Mouse (Mus musculus) left cerebral cortex, postnatal 10 days (tissue): ENCODE measurements around the gene 1700034J05Rik. TPM values are rescaled to one million over a fixed set of nuclear protein-coding genes. Genes with fewer than 3 reads are reported as not detected.

Experiments
- DNase-seq, 2 experiments: peaks; one replicate each; pipeline ENCODE4 v3.0.0; 2021 to 2022; ENCODE audit warnings: low spot score in 2 of 2, mixed read lengths in 1 of 2; ENCODE audit errors: extremely low spot score in 1 of 2
- intact Hi-C: fragments of 180-260 bp; cut with DNase I; formaldehyde crosslinking; loops from one replicate; pipeline ENCODE4 v1.15.1; 2025
- total RNA-seq, 2 experiments: library from RNA; stranded (reverse); gene quantifications; 2 replicates each; pipeline ENCODE4 v1.2.3; 2021

1700034J05Rik gene
- total RNA-seq, 2 experiments from 2014 or later: not detected

GRCm38 (mm10) chr6:146967836-146968235 is 13.6 kb upstream of the 1700034J05Rik start:
- DNase-seq: no peak
- intact Hi-C loops: no loop called here

DNA sequence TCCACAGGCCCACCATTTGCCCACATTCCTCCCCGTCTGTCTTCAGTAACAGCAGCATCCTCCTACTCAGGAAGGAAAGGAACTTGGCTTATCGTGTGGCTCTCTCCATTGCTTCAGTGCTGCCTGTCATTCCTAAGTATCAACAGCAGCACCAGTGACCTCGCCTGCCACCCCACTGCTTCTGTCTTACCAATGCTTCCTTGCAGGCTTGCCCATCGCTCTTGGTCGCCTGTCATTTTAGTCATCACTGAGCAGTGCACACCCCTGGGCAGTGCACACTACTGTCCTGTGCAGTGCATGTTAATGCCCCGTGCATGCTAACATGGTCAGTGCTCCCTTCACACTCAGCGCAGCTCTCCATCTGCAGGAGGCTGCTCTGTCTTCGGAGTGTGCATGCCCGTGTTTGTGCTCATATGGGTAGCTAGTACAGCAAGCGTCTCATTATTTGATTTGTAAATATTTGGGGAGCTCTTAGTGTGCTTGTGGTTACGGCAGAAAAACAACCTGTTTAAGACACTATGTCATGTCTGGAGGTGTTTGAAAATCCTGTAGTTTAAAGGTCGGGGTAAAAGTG is 12.3 kb upstream of the 1700034J05Rik start:
- intact Hi-C loops: no loop called here
- DNase-seq: no peak

DNA sequence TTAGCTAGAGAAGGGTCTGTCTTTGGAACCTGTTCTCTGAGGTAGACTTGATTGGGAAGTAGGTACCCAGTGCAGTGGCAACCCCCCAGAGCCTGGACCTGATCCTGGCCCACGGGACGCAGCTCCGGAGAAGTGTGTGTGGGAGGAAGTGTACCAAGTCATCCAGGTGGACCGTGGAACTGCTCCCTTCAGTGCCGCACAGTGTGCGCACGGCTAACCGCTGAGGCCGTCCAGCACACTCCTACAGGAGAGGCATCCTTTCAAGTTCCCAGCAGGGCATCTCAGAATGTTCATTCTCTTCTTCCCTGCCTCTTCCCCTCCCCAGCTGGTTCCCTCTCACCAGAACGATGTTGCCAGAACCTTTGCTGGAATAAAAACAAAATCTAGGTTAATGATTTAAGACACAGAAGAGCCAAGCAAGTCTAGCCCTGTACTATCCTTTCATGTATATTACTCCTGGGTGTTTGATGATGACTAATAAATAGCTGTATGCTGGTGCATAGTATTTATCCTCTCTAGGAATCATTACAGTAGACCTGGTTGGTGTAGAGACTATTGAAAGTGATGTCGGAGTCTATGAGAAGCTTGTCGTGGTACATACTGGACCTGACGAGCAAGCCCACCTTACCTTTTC is 11.0 kb upstream of the 1700034J05Rik start:
- DNase-seq: no peak
- intact Hi-C loops: no loop called here

- no peak for DNase-seq
- intact Hi-C loops: loop anchor here (5.0 kb wide), 1 partner anchor 131 kb away; no protein-coding TSS in a partner anchor
These were observed 9.4 kb upstream of the 1700034J05Rik start for GRCm38 (mm10) chr6:146963396-146964150.

DNA sequence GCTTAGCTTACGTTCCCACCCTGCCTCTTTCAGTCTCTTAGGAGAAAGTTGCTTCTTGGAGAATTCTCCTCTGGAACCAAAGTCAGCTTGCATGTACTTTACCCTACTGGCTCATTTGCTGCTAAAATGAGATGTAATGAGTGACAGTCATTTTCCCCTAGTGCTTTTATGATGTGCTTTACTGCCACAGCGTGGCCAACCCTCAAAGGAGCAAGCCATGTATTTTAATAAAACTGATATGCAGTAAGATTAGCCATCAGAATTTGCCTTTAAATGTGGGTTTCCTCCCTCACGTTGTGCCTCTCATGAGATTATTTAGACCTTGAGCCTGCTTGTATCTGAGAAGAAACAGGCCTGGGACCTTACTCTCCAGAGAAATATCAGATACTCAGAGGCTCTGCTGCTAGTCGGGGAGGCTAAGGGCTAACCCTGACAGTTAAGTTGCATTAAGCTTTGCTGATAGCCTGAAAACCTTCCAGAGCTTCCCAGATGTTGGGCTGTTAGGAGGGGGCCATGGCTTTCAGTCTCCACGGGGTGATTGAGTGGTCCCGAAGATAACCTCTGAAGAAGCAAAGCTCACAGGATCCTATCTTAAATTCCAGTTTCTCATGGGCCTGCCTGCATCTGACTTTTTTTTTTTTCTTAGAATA is 7.7 kb upstream of the 1700034J05Rik start:
- intact Hi-C loops: loop anchor here (5.0 kb wide), 1 partner anchor 130 kb away; no protein-coding TSS in a partner anchor
- DNase-seq: no peak

- DNase-seq: no peak
- intact Hi-C loops: loop anchor here (5.0 kb wide), 1 partner anchor 129 kb away; no protein-coding TSS in a partner anchor
These were observed 6.7 kb upstream of the 1700034J05Rik start for GRCm38 (mm10) chr6:146960956-146961355.

GRCm38 (mm10) chr6:146959908-146960680 is 5.9 kb upstream of the 1700034J05Rik start:
- intact Hi-C loops: loop anchor here (5.0 kb wide), 1 partner anchor 128 kb away; no protein-coding TSS in a partner anchor
- no peak for DNase-seq

GRCm38 (mm10) chr6:146958694-146959093 is 4.5 kb upstream of the 1700034J05Rik start:
- intact Hi-C loops: no loop called here
- DNase-seq: no peak

- intact Hi-C loops: no loop called here
- no peak for DNase-seq
These were observed 2.7 kb upstream of the 1700034J05Rik start for GRCm38 (mm10) chr6:146956961-146957360.

DNA sequence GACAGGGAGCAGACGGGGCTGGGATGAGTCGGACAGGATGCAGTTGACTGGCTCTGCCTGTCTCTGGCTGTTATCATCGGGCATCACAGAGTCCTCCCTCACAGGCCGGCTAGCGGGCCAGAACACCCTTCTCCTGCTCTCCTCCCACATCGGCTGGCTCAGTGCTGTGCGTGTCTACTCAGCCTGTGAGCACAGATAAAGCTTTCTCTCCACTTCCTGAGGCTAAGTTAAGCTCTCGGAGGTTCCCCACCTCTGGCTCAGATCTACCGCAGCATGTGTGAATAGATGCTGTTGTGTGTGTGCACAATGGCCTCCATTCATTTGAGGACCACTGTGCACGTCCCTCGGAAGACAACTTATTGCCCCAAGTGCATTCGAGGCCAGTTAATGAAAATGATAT is 1.7 kb upstream of the 1700034J05Rik start:
- intact Hi-C loops: no loop called here

GRCm38 (mm10) chr6:146955475-146955874 is 1.3 kb upstream of the 1700034J05Rik start:
- DNase-seq: no peak
- intact Hi-C loops: no loop called here

More for the DNA sequence above, 1.7 kb upstream of the 1700034J05Rik start:
- DNase-seq: peak; percentile 43 to 52

DNA sequence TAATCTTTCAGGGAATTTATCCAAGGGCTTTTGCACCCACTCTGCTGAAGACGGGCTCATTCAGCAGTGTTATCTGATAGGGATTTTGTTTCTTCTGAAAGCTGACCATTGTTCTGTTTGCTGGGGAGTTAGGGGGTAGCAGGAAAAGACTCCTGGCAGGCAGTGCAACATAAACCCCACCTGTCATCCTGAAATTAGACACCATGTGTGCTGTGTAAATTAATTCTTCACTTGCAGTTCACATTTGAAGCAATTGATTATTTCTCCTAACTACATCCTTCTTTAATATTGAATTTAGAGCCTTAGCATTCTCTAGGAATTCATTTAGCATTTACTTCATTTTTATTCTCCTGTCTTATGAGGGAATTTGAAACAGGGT is 3.8 kb downstream of the 1700034J05Rik start:
- intact Hi-C loops: no loop called here

GRCm38 (mm10) chr6:146949682-146950453 is 4.4 kb downstream of the 1700034J05Rik start:
- intact Hi-C loops: no loop called here
- DNase-seq: no peak

More for the DNA sequence above, 3.8 kb downstream of the 1700034J05Rik start:
- no peak for DNase-seq

GRCm38 (mm10) chr6:146947186-146947585 is 7.0 kb downstream of the 1700034J05Rik start:
- no peak for DNase-seq
- intact Hi-C loops: no loop called here

DNA sequence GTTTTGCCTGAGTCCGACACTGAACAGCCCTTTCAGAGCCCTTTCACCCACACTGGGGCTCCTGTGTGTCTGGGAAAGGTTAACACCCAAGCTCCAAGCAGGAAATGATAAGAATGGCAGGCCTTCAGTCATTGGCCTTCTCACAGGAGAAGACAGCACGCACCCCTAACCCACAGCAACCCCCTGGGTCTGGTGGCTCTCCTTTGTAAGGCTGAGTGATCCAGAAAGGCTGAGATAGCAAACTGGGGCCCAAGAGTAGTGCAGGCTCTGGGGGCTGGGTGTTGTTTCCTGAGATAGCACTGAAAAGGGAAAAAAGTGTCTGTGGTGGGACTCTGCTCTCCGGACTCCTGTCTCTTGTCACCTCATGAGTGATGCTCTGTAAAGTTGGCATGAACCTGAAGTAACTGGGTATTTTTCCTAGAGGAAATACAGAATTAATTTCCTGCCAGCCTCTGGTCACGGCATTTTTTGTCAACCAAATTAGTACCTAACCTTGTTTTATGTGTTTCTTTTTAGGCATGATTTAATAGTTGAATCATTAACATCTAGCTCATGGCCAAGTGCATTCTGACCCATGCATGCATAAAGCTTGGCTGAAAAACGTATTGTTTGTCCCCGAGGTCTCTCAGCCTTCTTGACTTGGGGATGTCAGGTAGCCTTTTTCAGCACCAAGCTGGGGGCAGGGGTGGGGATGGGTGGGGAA is 7.7 kb downstream of the 1700034J05Rik start:
- intact Hi-C loops: no loop called here
- no peak for DNase-seq

DNA sequence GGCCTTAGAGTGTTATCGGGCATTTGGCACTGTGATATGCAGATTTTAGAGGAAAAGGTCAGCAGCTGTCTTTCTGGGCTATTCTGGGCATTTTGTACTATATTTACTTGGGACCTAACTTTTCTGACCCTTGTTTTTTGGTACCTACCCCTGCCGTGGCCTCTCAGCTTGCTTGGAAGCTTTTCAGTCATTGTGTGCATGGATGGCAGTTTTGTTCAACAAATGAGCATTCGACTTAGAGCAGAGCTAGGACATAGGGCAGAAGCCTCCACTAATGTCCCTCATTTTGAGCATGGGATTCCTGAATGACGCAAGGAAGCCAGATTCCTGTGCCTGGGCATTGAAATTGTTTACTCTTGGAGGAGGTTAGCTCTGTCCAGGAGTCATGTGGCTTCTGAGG is 9.4 kb downstream of the 1700034J05Rik start:
- DNase-seq: no peak
- intact Hi-C loops: no loop called here

GRCm38 (mm10) chr6:146944009-146944408 is 10.2 kb downstream of the 1700034J05Rik start:
- intact Hi-C loops: no loop called here
- no peak for DNase-seq
